In the genomic region with DNA sequence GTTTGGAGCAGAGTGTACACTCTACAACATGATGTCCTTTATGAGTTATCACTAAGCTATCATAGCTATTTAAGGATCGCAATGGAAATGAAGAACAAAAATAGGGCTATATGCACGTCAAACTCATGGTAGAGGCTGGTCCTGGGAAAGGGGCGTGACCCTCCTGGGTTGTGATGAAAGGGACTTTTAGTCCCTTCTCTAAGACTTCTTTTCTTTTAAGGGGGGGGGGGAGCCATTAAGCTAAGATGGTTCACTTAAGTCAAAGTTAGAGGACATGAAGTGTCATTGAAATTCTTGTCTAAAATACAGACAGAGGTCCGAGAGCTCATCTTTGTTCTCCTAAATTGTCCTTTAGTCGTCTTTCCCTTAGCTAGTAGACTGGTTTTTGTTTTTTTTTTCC, we compare ENCODE assay signal across 13 mouse cellular contexts. TPM values are rescaled to one million over a fixed set of nuclear protein-coding genes. Genes with fewer than 3 reads are reported as not detected.
DNase-seq lines count a peak whose midpoint lies in the region; ATAC-seq and TF ChIP-seq lines count a peak whose summit lies in the region.
"Had no signal": no experiment of that assay in that cellular context is flagged by ENCODE, and none has a peak within 500 bp of the region (broad histone marks: within the 10 kb centered on the region; RNA-seq: fewer than 3 reads in every experiment).

No protein-coding gene starts in this region.

- peaks cover 13% of the 10 kb centered on the region for H3K4me1 ChIP-seq in hindbrain, embryonic 15.5 days (replicated peaks)
- no peaks in the 10 kb centered on the region for H3K4me1 ChIP-seq in hindbrain, postnatal 0 days (ENCODE audit: insufficient read depth, low read length)
- H3K4me1 ChIP-seq in neural tube, embryonic 14.5 days (ENCODE audit: control insufficient read depth, insufficient read depth, low read length) = peaks cover 8% of the 10 kb centered on the region; the same call in 1 of the 2 replicates
- H3K4me1 ChIP-seq: intestine, embryonic 15.5 days had no signal

- no peak for ATAC-seq in hindbrain, embryonic 15.5 days (ENCODE audit: low FRiP score, low read depth)
- ATAC-seq in hindbrain, postnatal 0 days = no peak
- no peak for ATAC-seq in neural tube, embryonic 14.5 days (ENCODE audit: low read depth)
- ATAC-seq: intestine, embryonic 15.5 days had no signal

- no peaks in the 10 kb centered on the region for H3K36me3 ChIP-seq in hindbrain, embryonic 15.5 days
- no peaks in the 10 kb centered on the region for H3K36me3 ChIP-seq in hindbrain, postnatal 0 days (ENCODE audit: insufficient read depth, low read length)
- no peaks in the 10 kb centered on the region for H3K36me3 ChIP-seq in neural tube, embryonic 14.5 days (ENCODE audit: control insufficient read depth, insufficient read depth, low read length)
- H3K36me3 ChIP-seq: forebrain, embryonic 12.5 days; intestine, embryonic 15.5 days; stomach, embryonic 15.5 days had no signal

- H3K27me3 ChIP-seq in hindbrain, embryonic 15.5 days = peaks cover 62% of the 10 kb centered on the region
- H3K27me3 ChIP-seq in hindbrain, postnatal 0 days (ENCODE audit: insufficient read depth, low read length) = 0 out of 2 replicates have a peak, but pooled peaks cover 19% of the 10 kb centered on the region
- peaks cover 9% of the 10 kb centered on the region; the same call in 1 of the 2 replicates for H3K27me3 ChIP-seq in neural tube, embryonic 14.5 days (ENCODE audit: control insufficient read depth, insufficient read depth, low read length)
- H3K27me3 ChIP-seq: stomach, embryonic 15.5 days had no signal

- H3K4me2 ChIP-seq in hindbrain, embryonic 15.5 days = peak overlapping the region; percentile 51
- no peak overlapping the region; the same call in 1 of the 2 replicates for H3K4me2 ChIP-seq in hindbrain, postnatal 0 days (ENCODE audit: low read depth, low read length)
- H3K4me2 ChIP-seq in neural tube, embryonic 14.5 days (ENCODE audit: low read depth, low read length) = no peak overlapping the region

- no peak overlapping the region for H3K4me3 ChIP-seq in hindbrain, embryonic 15.5 days
- no peak overlapping the region for H3K4me3 ChIP-seq in hindbrain, postnatal 0 days (ENCODE audit: low read length)
- H3K4me3 ChIP-seq in neural tube, embryonic 14.5 days (ENCODE audit: low read depth, low read length) = peak overlapping the region; percentile 12; the same call in 1 of the 2 replicates

- DNase-seq in embryo, embryonic 10 days (ENCODE audit: low spot score) = peak; percentile 39
- DNase-seq in embryo, embryonic 9.5 days (ENCODE audit: extremely low spot score) = no peak
- DNase-seq in hindbrain, postnatal 0 days (ENCODE audit: low spot score) = no peak
- no peak for DNase-seq in neural tube, embryonic 10.5 days (ENCODE audit: extremely low spot score, low spot score)
- DNase-seq in adrenal gland, postnatal 36 days = no peak
- no peak for DNase-seq in urinary bladder, postnatal 10 days (ENCODE audit: low spot score)
- DNase-seq: gastrocnemius, postnatal 36 days; right cerebral cortex, postnatal 25 days had no signal

- 20% methylated on average over 5 of the region's 5 CpGs for WGBS in hindbrain, embryonic 15.5 days
- 23% methylated on average over 5 of the region's 5 CpGs for WGBS in hindbrain, postnatal 0 days
- WGBS in neural tube, embryonic 14.5 days = 21% methylated on average over 5 of the region's 5 CpGs

- no peak overlapping the region for H3K9ac ChIP-seq in hindbrain, embryonic 15.5 days
- H3K9ac ChIP-seq in hindbrain, postnatal 0 days (replicated peaks; ENCODE audit: low read length) = no peak overlapping the region
- no peak overlapping the region for H3K9ac ChIP-seq in neural tube, embryonic 14.5 days (replicated peaks; ENCODE audit: low read depth, low read length)
- H3K9ac ChIP-seq: intestine, embryonic 15.5 days; stomach, embryonic 15.5 days had no signal

- no peaks in the 10 kb centered on the region for H3K9me3 ChIP-seq in hindbrain, embryonic 15.5 days
- no peaks in the 10 kb centered on the region for H3K9me3 ChIP-seq in hindbrain, postnatal 0 days (ENCODE audit: low read length)
- H3K9me3 ChIP-seq in neural tube, embryonic 14.5 days (ENCODE audit: control insufficient read depth, low read length) = no peaks in the 10 kb centered on the region
- H3K9me3 ChIP-seq: forebrain, embryonic 12.5 days; intestine, embryonic 15.5 days; stomach, embryonic 15.5 days had no signal

- no peak for TF ChIP-seq CTCF in hindbrain, postnatal 0 days (IDR thresholded peaks at IDR 0.05; ENCODE audit: low read depth)

- H3K27ac ChIP-seq in hindbrain, embryonic 15.5 days (replicated peaks) = no peak overlapping the region
- no peak overlapping the region for H3K27ac ChIP-seq in hindbrain, postnatal 0 days
- no peak overlapping the region for H3K27ac ChIP-seq in neural tube, embryonic 14.5 days (ENCODE audit: low read depth, low read length)
- H3K27ac ChIP-seq: forebrain, embryonic 12.5 days; intestine, embryonic 15.5 days; stomach, embryonic 15.5 days had no signal

RNA-seq across cellular contexts. Expression of gene Fbxw4, which starts 15.1 kb away (rescaled TPM):
- polyA plus RNA-seq in hindbrain, embryonic 15.5 days (2015; fragmentation: Nextera tagmentation; extraction: Ambion mirVana) = 5.8 and 9.2 TPM in 2 replicates
- 65.3 and 77.0 TPM in 2 replicates for total RNA-seq in hindbrain, postnatal 0 days (2014; rRNA removed)
- 5.3 and 5.4 TPM in 2 replicates for polyA plus RNA-seq in hindbrain, postnatal 0 days (2015; fragmentation: Nextera tagmentation; extraction: Ambion mirVana)
- 6.8 and 8.4 TPM in 2 replicates for polyA plus RNA-seq in neural tube, embryonic 14.5 days (2014; fragmentation: Nextera tagmentation; extraction: Ambion mirVana)
- total RNA-seq in adrenal gland, postnatal 36 days (2021) = 10 to 100 TPM; 30.7 to 35.0 TPM
